Mouse (Mus musculus) bone marrow macrophage, adult 2 months (primary cell): ENCODE measurements around the gene Natd1.

Experiments used
- CTCF ChIP-seq: IDR thresholded peaks from 2 replicates; pipeline ENCODE4 v1.5.1; 2012; ENCODE audit warnings: low read depth, mild to moderate bottlenecking, low read length, moderate library complexity
- POLR2A ChIP-seq: IDR thresholded peaks from 2 replicates; pipeline ENCODE4 v1.6.1; 2012; ENCODE audit warnings: mild to moderate bottlenecking, low read depth, low read length, borderline replicate concordance

- TF ChIP-seq CTCF (no peak), POLR2A (no peak)
These were observed 7.6 kb upstream of the Natd1 start for GRCm38 (mm10) chr11:60922195-60922594.
